Mouse (Mus musculus) embryonic facial prominence, embryonic 11.5 days (tissue): Measurements from ENCODE around the gene Slc44a1. TPM values are rescaled to one million over a fixed set of nuclear protein-coding genes. Genes with fewer than 3 reads are reported as not detected.

Experiments
- ATAC-seq: fragments of 200-750 bp; cut with Nextera tagmentation; replicated peaks from 2 replicates; pipeline ENCODE4 v1.8.0; 2017; ENCODE audit warnings: low read depth; ENCODE audit not compliant: insufficient number of reproducible peaks, low FRiP score, low TSS enrichment
- DNase-seq: peaks from one replicate; pipeline ENCODE4 v3.0.0-alpha.2; 2015; ENCODE audit warnings: low spot score
- H3K27ac ChIP-seq: fragments of 300-500 bp; sonication (generic); replicated peaks from 2 replicates; pipeline ENCODE4 v1.5.1; 2014; ENCODE audit warnings: mild to moderate bottlenecking, low read depth, low read length, control low read depth
- H3K27me3 ChIP-seq: fragments of 300-500 bp; sonication (generic); 2 replicates; pipeline ENCODE4 v1.6.1; 2014; ENCODE audit warnings: mild to moderate bottlenecking, low read length, moderate library complexity, mixed read lengths; ENCODE audit not compliant: control insufficient read depth, insufficient read depth
- H3K36me3 ChIP-seq: fragments of 300-500 bp; sonication (generic); replicated peaks from 2 replicates; pipeline ENCODE4 v1.6.1; 2014; ENCODE audit warnings: low read depth, mild to moderate bottlenecking, low read length, moderate library complexity, mixed read lengths; ENCODE audit not compliant: control insufficient read depth, insufficient read depth
- H3K4me1 ChIP-seq: fragments of 300-500 bp; sonication (generic); 2 replicates; pipeline ENCODE4 v1.6.1; 2014; ENCODE audit warnings: low read length, mixed read lengths; ENCODE audit not compliant: control insufficient read depth, insufficient read depth
- H3K4me2 ChIP-seq: fragments of 300-500 bp; sonication (generic); 2 replicates; pipeline ENCODE4 v1.6.1; 2014; ENCODE audit warnings: low read depth, mild to moderate bottlenecking, control low read depth, low read length, moderate library complexity
- H3K4me3 ChIP-seq: fragments of 300-500 bp; sonication (generic); 2 replicates; pipeline ENCODE4 v1.5.1; 2014; ENCODE audit warnings: low read depth, low read length, control low read depth
- H3K9ac ChIP-seq: fragments of 300-500 bp; sonication (generic); replicated peaks from 2 replicates; pipeline ENCODE4 v1.6.1; 2014; ENCODE audit warnings: mild to moderate bottlenecking, control low read depth, low read length
- H3K9me3 ChIP-seq: fragments of 300-500 bp; sonication (generic); replicated peaks from 2 replicates; pipeline ENCODE4 v1.6.1; 2016; ENCODE audit warnings: mild to moderate bottlenecking, low read length, inconsistent platforms, mixed read lengths; ENCODE audit not compliant: control insufficient read depth
- WGBS: fragments of 180-500 bp; shearing (Covaris S2); extraction: QIAGEN DNeasy Blood & Tissue Kit; methylation state at CpG from one replicate; pipeline ENCODE4 v1.1.7; 2014; 5-methylcytosine and 5-hydroxymethylcytosine counted together
- polyA plus RNA-seq: library from polyadenylated mRNA; unstranded; fragments of >200 nt; fragmentation: Nextera tagmentation; extraction: Ambion mirVana; gene quantifications from 2 replicates; pipeline ENCODE4 v1.2.1, GENCODE M21; 2014

Gene Slc44a1
- polyA plus RNA-seq, 1 experiment from 2014 or later = 30.0 TPM

DNA sequence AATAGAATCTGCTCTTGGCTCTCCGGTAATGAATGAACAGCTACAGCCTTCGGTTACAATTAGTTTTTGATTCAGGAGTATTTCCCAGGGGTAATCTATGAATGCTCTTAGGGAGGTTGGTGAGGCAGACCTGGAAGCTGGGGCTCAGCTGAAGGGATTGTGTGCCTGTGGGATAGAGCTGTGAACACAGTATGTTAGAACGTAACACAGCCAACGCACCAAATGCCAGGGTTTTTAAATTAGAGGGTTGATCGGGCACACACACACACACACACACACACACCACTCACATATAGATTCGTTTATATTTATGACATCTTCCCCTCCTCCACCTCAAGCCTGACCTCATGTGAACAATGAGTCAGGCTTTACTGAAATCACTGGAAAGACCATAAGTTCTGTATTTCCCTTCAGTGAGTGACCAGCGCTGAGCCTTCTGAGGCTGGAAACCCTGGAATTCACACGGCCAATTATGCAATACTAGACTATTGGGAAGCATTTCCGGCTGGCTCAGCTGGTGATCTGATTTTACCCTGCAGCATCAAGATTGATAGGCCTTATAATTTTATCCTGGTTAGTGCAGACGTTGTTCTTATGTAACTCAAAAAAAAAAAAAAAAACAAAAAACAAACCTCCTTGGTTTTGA is 3.0 kb upstream of the Slc44a1 start:
- H3K9me3 ChIP-seq = no peaks in the 10 kb centered on the region
- H3K27me3 ChIP-seq = no peaks in the 10 kb centered on the region
- H3K9ac ChIP-seq = no peak overlapping the region
- H3K4me1 ChIP-seq = peaks cover 2% of the 10 kb centered on the region; the same call in 1 of the 2 replicates
- DNase-seq = peak; percentile 52
- H3K4me2 ChIP-seq = no peak overlapping the region
- WGBS = 61% methylated on average over 10 of the region's 10 CpGs
- no peak overlapping the region for H3K27ac ChIP-seq
- no peak overlapping the region for H3K4me3 ChIP-seq
- ATAC-seq = no peak
- H3K36me3 ChIP-seq = no peaks in the 10 kb centered on the region

DNA sequence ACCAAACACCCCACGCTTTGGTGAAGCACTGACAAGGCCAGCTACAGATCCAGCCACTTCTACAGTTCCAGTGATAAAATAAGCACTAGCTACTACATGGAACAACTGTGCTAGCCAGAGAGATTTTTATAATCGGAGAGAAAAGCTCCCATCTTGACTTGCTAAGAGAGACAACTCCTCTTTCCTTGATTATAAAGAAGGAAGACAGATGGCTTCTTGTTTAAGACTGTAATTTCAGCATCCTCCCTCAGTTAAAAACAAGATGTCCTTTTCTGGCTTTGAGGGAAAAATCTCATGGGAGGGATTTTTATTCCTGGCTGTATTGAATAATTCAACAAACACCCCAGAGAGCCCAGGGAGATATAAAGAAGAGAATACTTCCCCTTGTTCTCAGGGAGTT is 1.8 kb upstream of the Slc44a1 start:
- no peak for ATAC-seq
- Histone ChIP-seq H3K4me1 (peaks cover 3% of the 10 kb centered on the region; the same call in 1 of the 2 replicates), H3K9ac (no peak overlapping the region), H3K4me2 (no peak overlapping the region), H3K27me3 (no peaks in the 10 kb centered on the region), H3K4me3 (no peak overlapping the region), H3K9me3 (no peaks in the 10 kb centered on the region), H3K36me3 (no peaks in the 10 kb centered on the region), H3K27ac (no peak overlapping the region)
- WGBS = 79% methylated on average over 2 of the region's 2 CpGs
- no peak for DNase-seq

DNA sequence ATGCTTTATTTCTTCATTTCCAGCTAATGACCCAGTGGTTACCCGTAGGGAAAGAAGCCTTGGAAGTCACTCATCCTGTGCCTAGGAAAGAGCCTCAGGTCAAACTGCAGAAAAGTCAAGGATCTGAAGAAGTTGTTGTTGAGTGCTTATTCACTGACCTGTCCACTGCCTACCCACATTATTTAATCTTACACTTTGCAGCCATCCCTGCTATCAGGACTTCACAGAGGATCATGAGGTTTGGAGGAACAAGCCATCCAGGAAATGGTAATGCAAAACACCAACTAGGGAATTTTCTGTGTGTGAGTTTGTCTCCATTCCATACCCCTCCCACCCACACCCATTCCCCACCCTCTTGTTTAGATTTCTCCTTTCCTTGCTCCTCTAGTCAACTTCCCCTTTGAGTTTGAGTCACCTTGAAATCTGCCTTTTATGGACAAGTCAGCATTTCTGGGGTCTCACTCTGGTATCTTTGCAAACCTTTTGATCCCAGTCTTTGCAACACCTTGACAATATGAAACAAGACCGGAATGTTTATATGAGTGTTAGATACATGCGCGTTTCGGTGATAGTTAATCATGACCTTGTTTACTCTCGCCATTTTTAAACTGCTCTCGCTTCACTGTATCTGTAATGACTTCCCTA is 1.3 kb upstream of the Slc44a1 start:
- Histone ChIP-seq H3K4me3 (no peak overlapping the region), H3K4me1 (peaks cover 3% of the 10 kb centered on the region; the same call in 1 of the 2 replicates), H3K9ac (no peak overlapping the region), H3K27me3 (no peaks in the 10 kb centered on the region), H3K4me2 (peak overlapping the region; percentile 98; the same call in 1 of the 2 replicates), H3K9me3 (no peaks in the 10 kb centered on the region), H3K36me3 (no peaks in the 10 kb centered on the region), H3K27ac (no peak overlapping the region)
- ATAC-seq (no peak), DNase-seq (no peak)
- WGBS = 83% methylated on average over 7 of the region's 7 CpGs

DNA sequence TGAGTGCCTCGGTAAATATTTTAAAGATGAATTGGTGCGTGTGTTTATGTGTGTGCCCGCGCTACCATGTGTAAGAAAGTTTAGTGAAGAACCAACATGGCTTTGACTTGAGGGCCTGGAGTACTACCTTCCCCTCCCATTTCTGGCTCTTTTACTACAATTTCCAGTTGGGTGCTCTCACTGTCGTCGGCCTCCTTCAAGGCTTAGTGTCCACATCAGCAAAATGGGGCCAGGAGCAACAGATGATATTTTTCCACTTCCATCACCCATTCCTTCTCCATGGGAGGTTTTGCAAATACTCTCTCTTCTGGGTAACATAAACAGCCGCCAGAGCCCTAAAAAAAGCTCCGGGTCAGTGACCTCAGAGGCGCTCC is 590 bp upstream of the Slc44a1 start:
- Histone ChIP-seq H3K27ac (peak overlapping the region; percentile 65), H3K9ac (peak overlapping the region; percentile 86), H3K9me3 (no peaks in the 10 kb centered on the region), H3K4me1 (peaks cover 3% of the 10 kb centered on the region; the same call in 1 of the 2 replicates), H3K27me3 (no peaks in the 10 kb centered on the region), H3K4me2 (peak overlapping the region; percentile 98), H3K4me3 (peak overlapping the region; percentile 81), H3K36me3 (no peaks in the 10 kb centered on the region)
- ATAC-seq = no peak
- 18% methylated on average over 9 of the region's 9 CpGs for WGBS
- peak; percentile 31 for DNase-seq

DNA sequence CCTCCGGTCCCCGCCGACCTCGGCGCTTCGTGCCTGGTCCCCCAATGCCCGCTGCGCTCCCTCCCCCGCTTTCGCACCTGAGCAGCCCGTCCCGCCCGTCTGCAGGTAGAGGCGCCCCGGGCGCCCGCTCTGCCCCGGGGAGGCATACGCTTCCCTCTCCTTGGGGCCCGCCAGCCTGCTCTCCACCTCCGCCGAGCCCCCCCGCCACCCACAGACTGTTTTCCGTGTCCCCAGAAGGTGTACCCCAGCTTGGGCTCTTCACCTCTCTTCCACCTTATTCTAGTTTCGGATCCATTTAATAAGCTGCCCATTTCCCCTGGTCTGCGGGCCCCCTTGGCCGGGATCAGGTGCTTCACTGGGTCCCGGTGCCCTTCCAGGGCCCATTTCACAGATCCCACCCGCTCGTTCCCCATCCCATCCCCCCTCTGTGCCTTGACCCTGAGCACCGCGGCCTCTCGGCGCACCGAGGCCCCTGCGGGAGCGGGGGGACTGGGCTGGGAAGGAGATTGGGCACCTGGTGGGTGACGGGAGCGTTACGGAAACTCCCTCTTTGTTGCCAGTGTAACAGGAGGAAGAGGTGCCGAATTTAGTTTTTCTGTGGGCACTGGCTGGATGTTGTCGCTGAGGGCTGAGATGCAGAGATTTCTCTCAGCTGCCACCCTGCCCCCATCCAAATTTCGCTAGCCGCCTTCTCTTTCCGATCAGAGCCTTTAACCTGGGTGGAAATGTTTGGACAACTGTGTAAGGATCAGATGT is 781 bp downstream of the Slc44a1 start:
- Histone ChIP-seq H3K9me3 (no peaks in the 10 kb centered on the region), H3K4me1 (peaks cover 3% of the 10 kb centered on the region; the same call in 1 of the 2 replicates), H3K27me3 (no peaks in the 10 kb centered on the region), H3K36me3 (no peaks in the 10 kb centered on the region), H3K9ac (peak overlapping the region; percentile 86), H3K4me2 (peak overlapping the region; percentile 98), H3K27ac (peak overlapping the region; percentile 65; the same call in 1 of the 2 replicates), H3K4me3 (peak overlapping the region; percentile 81)
- peak; percentile 52 for DNase-seq
- peak; percentile 16; the same call in 1 of the 2 replicates for ATAC-seq
- under 1% methylated on average over 35 of the region's 45 CpGs for WGBS

DNA sequence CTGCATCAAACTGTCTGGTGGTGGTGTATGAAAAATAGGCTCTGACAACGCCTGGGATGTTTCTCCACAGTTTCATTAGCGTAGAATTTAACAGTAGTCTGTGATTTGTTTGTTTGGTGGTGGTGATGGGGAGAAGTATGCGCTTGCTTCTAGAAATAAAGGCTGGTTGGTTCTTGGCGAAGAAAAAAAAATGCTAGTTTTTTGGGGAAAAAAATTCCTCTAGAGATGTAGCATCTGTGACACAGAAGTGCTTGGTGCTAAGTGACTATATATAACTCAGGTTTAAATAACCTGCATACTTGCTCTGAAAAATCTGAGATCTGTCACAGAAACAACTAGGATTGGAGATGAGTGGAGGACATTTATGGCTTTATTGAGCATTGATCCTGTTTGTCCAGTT is 1.5 kb downstream of the Slc44a1 start:
- Histone ChIP-seq H3K27me3 (no peaks in the 10 kb centered on the region), H3K27ac (no peak overlapping the region), H3K36me3 (no peaks in the 10 kb centered on the region), H3K4me1 (peaks cover 3% of the 10 kb centered on the region; the same call in 1 of the 2 replicates), H3K4me2 (peak overlapping the region; percentile 98), H3K9ac (no peak overlapping the region), H3K9me3 (no peaks in the 10 kb centered on the region), H3K4me3 (peak overlapping the region; percentile 81)
- WGBS = 18% methylated on average over 4 of the region's 4 CpGs
- DNase-seq (no peak), ATAC-seq (no peak)

DNA sequence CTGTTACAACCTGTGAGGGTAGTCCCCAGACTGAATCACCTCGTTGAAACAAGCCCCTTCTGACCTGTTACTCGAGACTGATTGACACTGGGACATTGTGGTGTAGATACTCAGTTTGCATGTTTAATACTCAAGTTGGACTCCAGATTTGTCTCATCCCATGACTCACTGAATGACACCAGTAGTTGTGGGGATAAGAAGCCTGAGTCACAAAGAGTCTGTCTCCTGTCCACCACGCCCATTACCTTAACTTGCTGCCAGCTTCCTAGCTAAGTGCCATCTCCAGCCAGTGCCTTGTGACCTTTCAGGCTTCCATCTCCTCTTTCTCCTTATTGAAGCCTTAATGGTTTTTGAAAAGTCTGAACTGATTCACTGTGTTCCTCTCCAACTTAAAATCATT is 6.0 kb downstream of the Slc44a1 start:
- H3K27ac ChIP-seq = no peak overlapping the region
- H3K9me3 ChIP-seq = no peaks in the 10 kb centered on the region
- no peak overlapping the region for H3K4me2 ChIP-seq
- 75% methylated on average over 3 of the region's 3 CpGs for WGBS
- H3K36me3 ChIP-seq = no peaks in the 10 kb centered on the region
- H3K4me3 ChIP-seq = no peak overlapping the region
- H3K4me1 ChIP-seq = peaks cover 3% of the 10 kb centered on the region; the same call in 1 of the 2 replicates
- DNase-seq (no peak), ATAC-seq (no peak)
- H3K27me3 ChIP-seq = no peaks in the 10 kb centered on the region
- H3K9ac ChIP-seq = no peak overlapping the region

DNA sequence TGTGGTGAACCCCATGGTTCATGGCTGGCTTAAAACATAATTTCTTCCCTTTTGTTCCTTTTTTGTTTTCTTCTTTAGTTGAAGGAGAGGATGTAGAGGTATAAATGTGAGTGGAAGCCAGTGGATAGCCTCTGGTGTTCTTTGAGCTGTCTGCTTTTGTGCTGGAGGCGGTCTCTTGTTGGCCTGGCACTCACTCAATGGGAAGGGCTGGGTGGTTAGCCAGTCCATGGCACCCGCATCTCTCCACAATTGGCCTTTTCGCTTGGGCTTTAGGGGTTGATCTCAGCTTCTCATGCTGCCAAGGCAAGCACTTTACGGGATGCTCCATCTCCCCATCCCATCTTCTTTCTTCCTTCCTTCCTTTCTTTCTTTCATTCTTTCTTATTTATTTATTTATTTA is 7.6 kb downstream of the Slc44a1 start:
- WGBS = 96% methylated on average over 4 of the region's 4 CpGs
- Histone ChIP-seq H3K27ac (no peak overlapping the region), H3K9ac (no peak overlapping the region), H3K4me2 (no peak overlapping the region), H3K27me3 (no peaks in the 10 kb centered on the region), H3K4me1 (no peaks in the 10 kb centered on the region), H3K36me3 (no peaks in the 10 kb centered on the region), H3K9me3 (no peaks in the 10 kb centered on the region), H3K4me3 (no peak overlapping the region)
- no peak for ATAC-seq
- DNase-seq = no peak
